Mouse (Mus musculus): Measurements from ENCODE around the gene Anxa7.

- no peak for TF ChIP-seq CTCF (conservative IDR thresholded peaks at IDR 0.05; ENCODE audit: low read length)
- TF ChIP-seq POU5F1 (IDR thresholded peaks at IDR 0.05; ENCODE audit: borderline replicate concordance, low read length) = no peak
- TF ChIP-seq NANOG (IDR thresholded peaks at IDR 0.05; ENCODE audit: borderline replicate concordance, low read length) = no peak
Measured at GRCm38 (mm10) chr14:20482051-20482751, 2.3 kb upstream of the Anxa7 start.
